Mouse (Mus musculus) C2C12 (cell line): ENCODE results near the gene Dhx35.

Experiments used
- CTCF ChIP-seq: IDR thresholded peaks from one replicate; pipeline ENCODE4 v1.5.1; 2011; ENCODE audit not compliant: control insufficient read depth, insufficient read depth, insufficient read length
- FOSL1 ChIP-seq: IDR thresholded peaks from one replicate; pipeline ENCODE4 v1.8.0; 2011; ENCODE audit warnings: mild to moderate bottlenecking, low read length; ENCODE audit not compliant: poor library complexity, insufficient read depth, severe bottlenecking
- MAX ChIP-seq: IDR thresholded peaks from one replicate; pipeline ENCODE4 v1.6.1; 2011; ENCODE audit warnings: mild to moderate bottlenecking, control low read depth
- MYOD1 ChIP-seq: IDR thresholded peaks from one replicate; pipeline ENCODE4 v1.6.1; 2011; ENCODE audit warnings: low read depth; ENCODE audit not compliant: control insufficient read depth, insufficient read length
- MYOG ChIP-seq: IDR thresholded peaks from one replicate; pipeline ENCODE4 v1.6.1; 2011; ENCODE audit not compliant: control insufficient read depth, insufficient read length; ENCODE audit errors: extremely low read depth
- USF1 ChIP-seq: IDR thresholded peaks from one replicate; pipeline ENCODE4 v1.6.1; 2011; ENCODE audit warnings: low read depth, mild to moderate bottlenecking, control low read depth, moderate library complexity

GRCm38 (mm10) chr2:158845031-158845430, 50.4 kb downstream of the Dhx35 start:
- TF ChIP-seq CTCF, result no peak
- TF ChIP-seq MYOG, result no peak
- no peak for TF ChIP-seq MYOD1
- no peak for TF ChIP-seq USF1
- no peak for TF ChIP-seq FOSL1
- no peak for TF ChIP-seq MAX
